Mouse (Mus musculus): ENCODE data around the gene Adamtsl3.
"Not testable (repeated sequence)": the region's sequence is repeated elsewhere in the genome, so short reads cannot be mapped to it uniquely, and the experiment has no call there.

Gene Adamtsl3

DNA sequence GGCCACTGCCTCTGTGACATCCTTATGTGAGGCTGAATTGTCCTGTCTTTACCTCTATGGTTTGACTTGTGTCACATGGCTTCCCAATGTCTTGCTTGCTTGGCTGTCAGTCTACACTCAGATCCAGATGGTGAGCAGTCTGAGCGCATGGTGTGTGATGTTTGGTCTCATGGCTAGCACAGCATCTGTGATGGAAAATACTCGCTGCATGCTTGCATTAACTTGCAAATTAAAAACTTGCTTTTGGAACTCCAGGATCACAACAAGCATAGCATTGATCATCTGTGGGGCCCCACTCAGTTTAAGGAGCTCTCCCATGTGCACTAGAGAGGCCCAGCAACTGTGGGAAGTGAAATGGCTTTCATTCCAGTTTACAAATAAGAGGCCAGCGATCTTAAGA, 29.1 kb downstream of the Adamtsl3 start:
- DNase-seq, result no peak

DNA sequence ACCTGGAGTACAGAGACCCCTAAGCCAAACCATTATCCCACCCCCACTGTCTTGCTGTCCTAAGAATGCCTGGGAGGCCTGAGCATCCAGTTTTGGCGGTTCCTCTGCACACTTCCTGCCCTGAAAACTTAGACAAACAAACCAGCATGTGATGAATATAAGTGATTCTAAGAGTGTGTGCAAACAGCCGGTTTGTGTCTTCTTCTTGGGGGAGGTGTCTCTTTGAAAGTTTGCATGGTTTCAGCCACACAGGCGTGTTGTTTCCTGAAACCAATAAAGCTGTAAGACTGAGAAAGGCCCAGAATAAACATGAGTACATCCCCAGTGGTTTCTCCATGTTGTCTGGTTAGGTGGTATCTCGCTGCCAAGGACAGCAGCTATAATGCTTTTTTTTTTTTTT, 30.6 kb downstream of the Adamtsl3 start:
- DNase-seq, result no peak

DNA sequence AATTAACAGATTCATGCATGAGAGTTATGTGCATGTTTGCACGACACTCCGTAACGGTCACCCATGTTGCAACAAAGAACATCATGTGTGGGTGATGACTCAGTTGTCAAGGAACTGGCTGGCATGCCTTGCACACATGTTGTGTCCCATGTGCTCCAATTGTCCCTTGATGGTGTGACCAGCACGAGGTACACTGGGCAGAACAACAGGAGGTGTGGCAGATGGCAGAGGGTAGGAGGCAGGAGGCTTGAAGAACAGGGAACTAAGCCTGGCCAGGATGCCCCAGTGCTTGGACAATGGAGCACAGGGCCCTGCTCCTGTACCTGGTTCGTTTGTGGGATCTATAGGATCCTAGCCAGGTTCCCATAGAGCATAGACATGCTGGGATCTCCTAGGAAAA, 31.0 kb downstream of the Adamtsl3 start:
- no peak for DNase-seq

DNA sequence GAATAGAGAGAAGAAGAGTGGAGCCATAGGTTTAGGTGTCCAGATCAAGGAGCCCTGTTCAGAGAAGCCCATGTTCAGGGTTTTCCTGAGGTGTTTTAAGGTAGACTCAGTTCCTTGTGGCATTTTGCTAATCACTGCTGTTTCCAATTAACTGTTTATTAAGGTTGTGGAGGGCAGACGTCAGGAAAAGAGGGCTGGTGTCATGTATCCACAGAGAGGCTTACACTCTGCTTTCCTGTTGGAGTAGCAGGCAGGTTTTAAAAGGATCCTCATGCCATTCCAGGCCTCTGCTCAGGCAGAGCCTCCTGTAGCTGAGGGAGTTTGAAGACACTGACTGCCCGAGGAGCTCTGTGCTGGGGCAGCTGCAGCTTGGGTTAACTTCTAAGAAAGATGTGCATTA, 32.6 kb downstream of the Adamtsl3 start:
- no peak for DNase-seq

DNA sequence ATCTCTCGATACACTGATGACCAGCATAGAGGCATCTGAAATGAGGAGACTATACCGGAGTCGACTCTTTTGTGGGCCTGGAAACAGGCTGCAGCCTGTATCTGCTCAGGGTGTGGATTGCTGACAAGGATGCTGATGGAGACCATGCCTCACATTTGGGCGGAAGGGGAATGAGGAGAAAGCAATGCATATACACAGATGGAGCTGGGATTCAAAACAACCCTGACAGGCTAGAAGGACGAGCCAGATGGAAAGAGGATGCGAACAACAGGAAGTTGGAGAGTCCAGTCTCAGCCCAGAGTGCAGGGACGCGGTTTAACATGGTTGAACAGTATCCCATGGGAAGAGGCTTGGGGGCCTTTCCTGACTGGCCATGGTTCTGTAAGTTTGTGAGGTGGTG, 34.6 kb downstream of the Adamtsl3 start:
- no peak for DNase-seq

DNA sequence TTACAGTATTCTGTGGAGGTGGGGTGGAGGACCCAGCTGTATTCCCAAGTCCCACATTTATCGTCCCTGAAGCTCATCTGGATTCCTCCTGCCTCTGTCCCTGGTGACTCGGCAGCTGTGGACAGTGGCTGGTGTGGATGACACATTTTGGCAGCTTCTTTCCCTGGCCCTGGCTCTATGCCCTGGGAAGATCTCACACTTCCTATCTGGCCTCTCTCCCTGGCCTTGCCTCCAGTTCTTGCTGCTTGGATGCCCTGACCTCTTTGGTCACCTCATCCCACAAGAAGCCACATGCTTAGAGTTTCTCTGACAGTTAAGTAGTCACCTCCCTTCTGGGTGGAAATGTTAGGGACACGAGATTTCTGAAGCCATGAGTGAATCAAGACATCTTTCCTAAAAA, 35.9 kb downstream of the Adamtsl3 start:
- peak; percentile 8 for DNase-seq

DNA sequence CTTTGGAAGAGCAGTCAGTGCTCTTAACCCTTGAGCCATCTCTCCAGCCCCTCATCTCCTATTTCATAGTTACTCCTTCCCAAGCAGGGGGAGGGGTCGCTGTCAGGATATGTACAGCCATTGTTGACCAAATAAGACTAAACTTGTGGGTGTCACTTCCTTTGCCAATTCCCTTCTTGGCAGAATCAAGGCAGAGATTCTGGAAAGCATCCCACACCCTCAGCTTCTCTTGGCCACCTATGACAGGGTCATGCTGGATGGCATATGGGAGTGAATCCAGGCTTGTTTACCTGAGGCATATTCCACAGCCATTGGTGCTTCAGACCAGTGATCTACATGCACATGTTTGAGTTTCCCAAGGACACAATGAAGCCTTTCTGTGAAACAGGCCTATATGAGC, 42.8 kb downstream of the Adamtsl3 start:
- no peak for DNase-seq

DNA sequence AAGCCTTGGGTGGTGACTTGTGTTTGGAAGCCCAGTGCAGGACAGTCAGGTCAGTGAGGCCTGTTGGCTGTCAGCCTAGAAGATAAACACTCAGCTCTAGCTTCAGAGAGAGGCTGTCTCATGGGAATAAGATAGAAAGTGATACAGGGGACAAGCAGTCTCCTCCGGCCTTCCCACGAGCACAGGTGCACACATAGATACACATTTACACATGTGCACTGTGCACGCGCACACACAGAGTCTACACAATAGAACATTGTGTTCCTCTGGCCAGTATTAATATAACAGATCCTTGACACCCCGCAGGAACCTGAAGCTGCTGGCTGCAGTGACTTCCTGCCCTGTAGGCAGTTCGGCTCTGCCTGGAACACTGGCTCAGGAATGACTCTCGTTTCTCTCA, 44.3 kb downstream of the Adamtsl3 start:
- no peak for DNase-seq

DNA sequence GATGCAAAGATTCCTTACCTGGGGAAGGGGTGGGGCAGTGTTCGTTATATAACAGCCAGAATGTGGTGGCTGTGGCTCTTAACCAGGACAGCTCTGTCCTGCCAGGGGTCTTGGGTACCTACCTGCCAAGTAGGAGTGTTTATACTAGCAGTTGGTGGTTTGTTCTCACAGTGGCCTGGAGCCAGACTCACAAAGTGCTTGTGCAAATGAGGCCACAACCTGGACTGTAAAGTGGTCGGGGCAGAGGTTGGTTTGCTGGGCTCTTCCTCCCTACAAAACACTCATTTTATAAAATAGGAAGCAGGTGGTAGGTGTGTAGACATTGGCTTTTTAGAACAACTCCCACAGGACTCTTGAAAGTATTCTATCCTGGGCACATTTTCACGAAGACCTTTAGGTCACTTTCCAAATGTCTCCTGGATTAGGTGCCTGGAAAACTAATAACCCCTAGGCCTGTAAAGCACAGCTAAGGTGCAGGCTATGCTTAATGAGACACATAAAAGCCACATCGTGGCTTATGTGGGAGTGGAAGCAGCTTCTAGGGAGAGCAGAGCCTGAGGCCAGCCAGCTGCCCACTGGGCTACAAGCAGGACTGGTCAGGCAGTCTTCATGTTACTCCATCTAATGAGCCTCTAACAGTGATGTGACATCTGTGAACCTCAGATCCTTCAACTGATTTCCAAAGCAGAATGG, 47.5 kb downstream of the Adamtsl3 start:
- DNase-seq, result peak; percentile 21

DNA sequence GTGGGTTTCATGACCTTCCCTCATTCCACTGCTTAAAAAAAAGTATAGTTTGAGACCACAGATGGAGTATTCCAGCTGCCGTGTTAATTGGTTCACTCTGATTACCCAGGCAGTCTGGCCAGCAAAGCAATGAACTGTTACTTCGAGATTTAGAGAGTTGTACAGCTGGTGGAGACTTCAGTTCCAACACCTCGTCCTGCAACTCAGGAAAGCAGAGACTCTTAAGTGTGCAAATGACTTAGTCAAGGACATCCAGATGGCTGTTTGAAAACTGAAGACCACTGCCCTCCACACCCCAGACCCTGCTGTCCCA, 48.0 kb downstream of the Adamtsl3 start:
- DNase-seq, result no peak

DNA sequence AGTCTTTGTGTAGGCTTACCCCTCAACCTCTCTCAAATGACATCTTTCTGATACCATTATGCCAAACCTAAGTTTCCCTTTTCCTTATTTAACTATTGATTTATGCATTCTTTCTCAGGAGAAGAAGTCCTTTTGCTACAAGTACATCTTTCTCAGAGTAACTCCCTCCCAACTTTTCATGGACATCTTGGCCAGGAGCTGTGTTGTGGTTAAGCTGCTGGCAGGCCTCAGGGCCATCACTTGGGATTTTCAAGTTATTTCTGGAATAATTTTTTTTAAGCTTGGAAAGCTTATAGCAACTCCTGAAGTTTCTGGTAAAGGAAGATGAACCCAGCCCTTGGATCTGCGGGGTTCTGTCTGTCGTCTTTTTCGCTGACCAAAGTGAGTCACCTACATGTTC, 51.6 kb downstream of the Adamtsl3 start:
- DNase-seq, result no peak

DNA sequence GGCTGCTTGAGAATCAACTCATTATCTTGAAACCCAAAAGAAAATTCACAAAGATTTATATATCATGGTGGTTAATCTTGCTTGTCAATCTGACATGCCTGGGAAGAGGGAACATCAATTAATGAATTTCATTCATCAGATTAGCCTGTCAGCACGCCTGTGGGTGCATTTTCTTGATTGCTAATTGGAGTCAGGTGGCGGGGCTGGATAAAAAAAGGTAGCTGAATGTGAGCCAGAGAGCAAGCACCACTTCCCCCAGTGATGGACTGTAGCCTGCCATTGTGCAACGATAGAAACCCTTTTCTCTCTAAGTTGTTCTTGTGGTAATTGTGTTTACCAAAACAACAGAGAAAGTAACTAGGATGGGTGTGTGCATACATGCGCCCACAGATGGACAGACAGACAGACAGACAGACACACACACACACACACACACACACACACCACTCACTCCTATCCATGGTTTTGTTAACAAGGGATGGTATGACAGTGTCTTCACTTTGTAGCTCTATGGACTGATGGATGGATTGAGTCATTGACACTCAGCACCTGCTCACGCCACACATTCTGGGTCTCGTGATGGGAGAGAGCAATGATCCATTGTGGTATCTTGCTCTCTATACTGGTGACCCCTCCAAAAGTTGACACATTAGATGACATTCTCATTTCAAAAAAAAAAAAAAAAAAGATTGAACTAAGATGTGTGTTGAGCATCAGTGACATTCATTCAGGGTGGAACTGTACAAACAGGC, 59.1 kb downstream of the Adamtsl3 start:
- DNase-seq, result no peak

DNA sequence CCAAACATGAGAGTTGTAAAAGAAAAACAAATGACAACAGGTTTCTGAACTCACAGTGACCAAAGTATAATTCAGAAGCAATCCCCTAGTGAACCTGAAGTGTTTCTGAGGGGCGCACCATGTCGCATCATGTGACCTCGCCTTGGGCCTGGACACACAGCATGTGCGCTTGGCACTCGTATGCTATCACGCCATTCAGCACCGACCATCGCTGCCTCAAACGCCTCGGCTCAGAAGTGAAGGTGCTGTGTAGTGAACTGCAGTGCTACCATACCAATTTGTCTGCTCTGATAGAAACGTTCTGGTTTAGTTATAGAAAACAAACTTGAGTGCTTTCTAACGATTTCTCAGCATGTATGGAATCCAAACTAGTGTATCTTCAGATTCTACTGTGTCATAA, 59.7 kb downstream of the Adamtsl3 start:
- DNase-seq, result no peak

DNA sequence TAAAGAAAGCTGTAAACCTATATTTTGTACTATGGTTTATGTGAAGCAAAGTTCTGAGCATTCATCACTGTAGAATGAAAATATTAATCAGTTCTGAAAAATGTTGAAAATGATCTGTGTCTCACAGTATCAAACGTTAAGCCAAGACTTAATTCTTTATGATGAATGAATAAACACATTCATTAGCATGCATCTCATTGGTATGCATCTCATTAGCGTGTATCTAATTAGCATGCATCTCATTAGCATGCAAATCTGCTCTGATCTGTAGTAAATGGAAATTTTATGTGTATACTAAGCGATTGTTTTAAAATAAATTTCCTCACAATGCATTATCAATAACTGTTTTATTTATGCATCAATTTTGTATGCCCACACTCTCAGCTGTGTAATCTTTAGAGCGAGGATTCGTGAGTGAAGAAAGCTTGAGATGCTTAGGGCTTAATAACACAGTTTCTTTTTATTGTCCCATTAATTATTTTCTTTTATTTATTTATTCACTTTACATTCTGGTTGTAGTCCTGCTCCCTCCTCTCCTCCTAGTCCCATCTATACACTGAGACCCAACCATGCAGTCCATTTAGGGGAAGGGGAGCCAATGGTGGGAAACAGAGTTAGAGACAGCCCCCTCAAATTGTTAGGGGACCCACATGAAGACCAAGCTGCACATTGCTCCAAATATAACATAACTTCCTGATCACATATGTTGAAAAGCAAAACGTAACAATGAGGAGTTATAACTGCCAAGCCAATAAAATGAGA, 60.4 kb downstream of the Adamtsl3 start:
- DNase-seq, result no peak

DNA sequence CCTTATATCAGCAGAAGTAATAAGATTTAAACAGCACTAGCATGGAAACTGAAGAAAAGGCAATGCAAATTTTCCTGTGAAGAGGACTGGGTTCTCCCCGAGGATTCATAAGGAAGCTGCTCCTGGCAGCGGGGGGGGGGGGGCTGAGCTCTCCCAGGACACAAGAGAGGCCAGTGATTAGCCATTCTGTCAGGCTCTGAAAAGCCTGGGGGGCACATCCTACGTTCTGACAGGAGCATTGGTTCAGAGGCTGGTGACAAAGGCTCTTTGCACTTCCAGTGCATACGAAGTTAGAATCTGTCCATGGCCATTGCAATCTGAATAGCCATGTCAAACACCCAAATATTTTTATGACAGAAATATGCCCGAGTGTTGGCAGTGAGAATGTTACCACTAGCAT, 61.4 kb downstream of the Adamtsl3 start:
- no peak for DNase-seq

DNA sequence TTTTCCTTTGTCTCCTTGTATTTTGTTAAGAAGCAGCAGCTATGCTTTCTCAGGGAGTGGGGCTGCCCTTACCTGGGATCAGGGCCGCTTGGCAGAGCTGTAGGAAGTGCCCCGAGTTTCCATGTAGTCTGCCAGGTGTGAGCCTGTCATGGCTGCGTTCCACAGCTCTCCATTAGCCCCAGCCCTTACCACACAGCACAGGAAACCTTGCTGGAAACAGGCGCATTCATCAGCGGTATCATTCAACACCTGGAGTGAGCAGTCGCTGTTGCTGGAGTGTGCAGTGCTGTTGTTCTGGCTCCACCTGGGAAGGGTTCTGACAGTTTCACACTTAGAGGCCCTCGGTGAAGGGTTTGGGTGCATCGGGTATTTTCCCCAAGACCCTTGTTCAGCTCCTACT, 62.1 kb downstream of the Adamtsl3 start:
- no peak for DNase-seq

DNA sequence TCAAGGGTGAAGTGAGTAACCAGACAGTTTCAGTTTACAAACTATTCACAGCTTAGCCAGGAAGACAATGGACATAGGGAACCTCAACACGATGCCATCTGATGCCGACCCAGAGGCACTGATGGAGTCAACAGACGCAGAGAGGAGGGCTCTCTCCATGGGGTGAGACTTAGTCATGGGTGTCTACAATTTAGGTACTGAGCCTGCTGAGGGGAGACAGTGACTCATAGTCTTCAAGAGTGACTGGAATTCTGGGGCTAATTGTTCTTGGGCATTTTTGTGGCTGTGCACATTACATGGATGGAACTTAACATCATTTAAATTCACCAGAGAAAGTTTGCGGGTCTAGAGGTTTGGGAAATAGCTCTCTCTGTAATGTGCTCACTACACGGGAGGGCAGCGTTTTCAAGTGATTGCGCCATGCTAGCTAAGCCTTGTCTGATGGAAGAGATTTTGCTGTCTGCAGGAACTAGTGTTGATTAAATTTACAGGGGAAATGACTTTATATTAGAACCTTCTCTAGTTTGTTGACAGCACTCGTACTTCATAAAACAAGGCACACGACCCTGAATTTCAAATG, 70.1 kb downstream of the Adamtsl3 start:
- DNase-seq, result no peak

DNA sequence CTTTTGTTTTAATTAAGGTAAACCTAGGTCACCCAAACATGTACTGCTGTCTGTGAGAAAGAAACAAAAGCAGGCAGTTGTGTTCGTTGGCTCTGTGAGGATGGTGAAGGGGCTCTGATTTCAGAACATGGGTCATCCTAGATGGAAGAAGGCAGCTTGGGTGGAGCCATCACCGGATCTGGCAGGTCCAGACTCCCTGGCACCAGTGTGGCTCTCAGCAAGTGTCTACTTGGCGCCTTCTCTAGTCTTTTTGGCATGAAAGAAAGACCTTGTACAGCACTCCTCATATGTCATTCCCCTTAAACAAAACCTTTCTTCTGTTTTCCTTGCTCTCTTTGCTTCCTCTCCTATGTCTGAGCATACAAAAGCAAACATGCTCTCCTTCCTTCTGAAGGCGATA, 75.5 kb downstream of the Adamtsl3 start:
- no peak for DNase-seq

DNA sequence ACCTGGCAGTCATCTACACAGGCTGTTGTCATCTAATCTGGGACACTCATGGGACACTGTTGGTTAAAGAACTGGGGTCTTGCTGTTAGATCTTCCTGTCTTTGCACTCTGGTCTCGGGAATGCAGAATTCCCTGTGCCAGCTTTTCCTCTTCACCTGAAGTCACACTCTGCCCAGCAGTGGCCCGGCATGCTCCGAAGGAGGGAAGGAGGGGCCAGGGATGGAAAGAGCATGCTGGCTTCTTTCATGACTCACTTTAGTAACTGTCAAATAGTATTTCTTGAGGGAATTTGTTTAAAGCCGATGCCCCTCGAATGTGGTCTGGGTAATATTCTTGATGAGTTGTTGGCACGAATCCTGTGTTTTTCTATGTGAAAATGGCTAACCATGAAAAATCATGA, 81.2 kb downstream of the Adamtsl3 start:
- no peak for DNase-seq

DNA sequence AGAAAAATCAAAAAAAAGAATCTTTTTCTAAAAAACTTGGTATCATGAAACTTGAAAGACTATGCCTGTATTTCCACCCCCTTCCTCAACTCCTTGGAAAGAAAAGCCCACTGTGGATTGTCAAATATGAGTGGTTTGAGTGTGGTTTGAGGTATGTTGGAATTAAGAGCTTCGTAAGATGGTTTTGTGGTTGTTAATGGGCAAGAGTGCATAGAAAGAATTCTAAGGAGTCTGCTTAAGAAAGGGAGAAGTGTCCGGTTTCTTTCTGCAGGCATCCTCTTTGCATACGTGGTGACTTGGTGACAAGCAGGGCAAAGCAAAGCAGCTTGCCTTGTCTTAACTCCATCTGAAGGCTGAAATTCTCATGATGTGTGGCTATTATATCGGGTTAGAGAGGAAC, 81.6 kb downstream of the Adamtsl3 start:
- DNase-seq, result no peak

DNA sequence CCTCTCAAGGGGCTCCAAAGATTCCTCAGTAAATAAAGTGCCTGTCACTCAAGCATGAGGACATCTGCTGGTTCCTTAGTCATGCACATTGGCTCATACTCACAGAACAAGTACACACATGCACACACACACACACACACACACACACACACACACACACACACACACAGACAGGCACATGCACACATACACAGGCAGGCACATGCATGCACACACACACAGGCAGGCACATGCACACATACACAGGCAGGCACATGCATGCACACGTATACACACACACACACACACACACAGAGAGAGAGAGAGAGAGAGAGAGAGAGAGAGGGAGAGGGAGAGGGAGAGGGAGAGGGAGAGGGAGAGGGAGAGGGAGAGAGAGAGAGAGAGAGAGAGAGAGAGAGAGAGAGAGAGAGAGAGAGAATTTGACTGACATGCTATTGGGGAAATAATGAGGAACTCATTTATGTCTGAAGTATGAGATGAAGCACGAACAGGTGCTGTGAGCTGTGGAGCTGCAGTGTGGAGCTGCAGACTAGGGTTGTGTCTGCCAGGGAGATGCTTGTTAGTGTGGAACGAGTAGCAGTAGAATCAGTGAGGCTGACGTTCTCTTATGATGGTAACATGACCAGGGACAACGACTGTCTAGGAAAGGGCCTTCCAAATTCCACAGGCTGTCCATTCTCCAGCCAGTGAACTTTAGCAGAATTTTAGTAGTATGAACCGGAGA, 85.0 kb downstream of the Adamtsl3 start:
- not testable (repeated sequence) for DNase-seq

DNA sequence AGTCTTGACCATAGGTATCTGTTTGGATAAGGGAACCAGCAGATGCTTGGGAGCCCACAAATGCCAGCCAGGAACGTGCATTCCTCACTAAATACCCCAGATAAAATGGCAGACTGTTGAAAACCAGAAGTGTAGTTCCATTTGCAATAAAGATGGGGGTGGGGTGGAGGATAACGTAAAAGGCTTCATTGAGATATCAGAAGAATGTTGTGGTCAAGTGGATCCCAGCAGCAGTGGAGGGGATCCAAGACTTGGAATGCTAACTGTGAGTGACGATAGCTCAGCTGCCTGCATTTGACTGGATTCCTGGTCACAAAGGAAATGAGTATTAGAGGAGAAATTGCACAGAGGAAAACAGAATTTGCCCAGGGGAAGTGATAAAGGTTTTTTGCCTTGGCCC, 87.1 kb downstream of the Adamtsl3 start:
- DNase-seq, result no peak

DNA sequence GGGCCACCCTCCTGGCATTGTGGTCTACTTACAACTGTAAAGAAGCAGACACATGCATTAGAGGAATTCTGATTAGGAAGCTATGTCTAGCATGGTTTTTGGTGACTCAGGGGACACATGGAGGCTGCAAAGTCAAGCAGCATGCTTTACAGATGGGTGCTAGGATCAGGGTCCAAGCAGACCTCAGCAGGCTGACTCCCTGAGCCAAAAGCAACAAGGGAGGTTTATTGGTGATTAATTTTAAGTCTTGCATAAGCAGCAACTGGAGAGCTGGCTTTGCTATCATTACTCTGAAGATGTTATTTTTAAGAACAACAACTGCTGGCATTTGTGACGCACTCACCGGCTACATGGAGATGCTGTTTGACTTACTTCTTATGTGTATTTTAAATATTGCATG, 88.1 kb downstream of the Adamtsl3 start:
- DNase-seq, result no peak
